In genomic region chr6:35288920-35289319, GRCm38 (mm10) we compare ENCODE assay signal across 9 mouse cellular contexts. TPM values are rescaled to one million over a fixed set of nuclear protein-coding genes. Genes with fewer than 3 reads are reported as not detected.
A peak's percentile ranks its signal among the peaks of the same experiment; 100 is the strongest.
DNase-seq lines count a peak whose midpoint lies in the region; ATAC-seq and TF ChIP-seq lines count a peak whose summit lies in the region.
"Had no signal": no experiment of that assay in that cellular context is flagged by ENCODE, and none has a peak within 500 bp of the region (broad histone marks: within the 10 kb centered on the region; RNA-seq: fewer than 3 reads in every experiment).

No protein-coding gene starts in this region.

- H3K4me1 ChIP-seq in embryonic facial prominence, embryonic 15.5 days: peaks cover 14% of the 10 kb centered on the region
- H3K4me1 ChIP-seq in hindbrain, embryonic 15.5 days (replicated peaks): peaks cover 14% of the 10 kb centered on the region
- peaks cover 12% of the 10 kb centered on the region for H3K4me1 ChIP-seq in stomach, embryonic 16.5 days (ENCODE audit: control insufficient read depth, insufficient read depth, low read length)

- 32% methylated on average over 7 of the region's 7 CpGs for WGBS in embryonic facial prominence, embryonic 15.5 days
- 20% methylated on average over 7 of the region's 7 CpGs for WGBS in hindbrain, embryonic 15.5 days
- WGBS in stomach, embryonic 16.5 days: 61% methylated on average over 7 of the region's 7 CpGs

- no peak overlapping the region for H3K4me3 ChIP-seq in left cerebral cortex, adult 2 months
- H3K4me3 ChIP-seq in embryonic facial prominence, embryonic 15.5 days (replicated peaks): no peak overlapping the region
- H3K4me3 ChIP-seq in hindbrain, embryonic 15.5 days: no peak overlapping the region
- no peak overlapping the region for H3K4me3 ChIP-seq in stomach, embryonic 16.5 days (replicated peaks; ENCODE audit: low read length)

- intact Hi-C loops in left cerebral cortex, adult 2 months (cut with DNase I): no loop called here

- H3K27ac ChIP-seq in left cerebral cortex, adult 2 months: peak overlapping the region; percentile 34
- H3K27ac ChIP-seq in embryonic facial prominence, embryonic 15.5 days (replicated peaks): peak overlapping the region; percentile 40; the same call in 1 of the 2 replicates
- H3K27ac ChIP-seq in hindbrain, embryonic 15.5 days (replicated peaks): peak overlapping the region; percentile 53; the same call in 1 of the 2 replicates
- H3K27ac ChIP-seq in stomach, embryonic 16.5 days (ENCODE audit: low read length): 0 out of 2 replicates have a peak overlapping the region, but pooled peaks have one; percentile 3
- H3K27ac ChIP-seq: liver, embryonic 14.5 days had no signal

- H3K4me2 ChIP-seq in embryonic facial prominence, embryonic 15.5 days (replicated peaks): no peak overlapping the region
- H3K4me2 ChIP-seq in hindbrain, embryonic 15.5 days: no peak overlapping the region
- no peak overlapping the region for H3K4me2 ChIP-seq in stomach, embryonic 16.5 days (ENCODE audit: low read depth, low read length)

- no peak for DNase-seq in left cerebral cortex, adult 2 months (ENCODE audit: extremely low spot score in 1 of 2, low spot score in 2 of 2)
- no peak for DNase-seq in left cerebral cortex, adult 18-20 months (ENCODE audit: low spot score in 2 of 2)
- no peak for DNase-seq in frontal cortex, postnatal 14 days (ENCODE audit: low spot score in 2 of 2)
- DNase-seq in left cerebral cortex, adult 9 months (ENCODE audit: low spot score in 2 of 2): no peak
- no peak for DNase-seq in urinary bladder, postnatal 36 days (ENCODE audit: low spot score in 2 of 2)

- no peaks in the 10 kb centered on the region for H3K27me3 ChIP-seq in embryonic facial prominence, embryonic 15.5 days
- no peaks in the 10 kb centered on the region for H3K27me3 ChIP-seq in hindbrain, embryonic 15.5 days
- no peaks in the 10 kb centered on the region for H3K27me3 ChIP-seq in stomach, embryonic 16.5 days (ENCODE audit: control insufficient read depth, insufficient read depth, low read length)

- H3K9ac ChIP-seq in embryonic facial prominence, embryonic 15.5 days: no peak overlapping the region
- no peak overlapping the region for H3K9ac ChIP-seq in hindbrain, embryonic 15.5 days
- H3K9ac ChIP-seq in stomach, embryonic 16.5 days (ENCODE audit: low read length): no peak overlapping the region
- H3K9ac ChIP-seq: liver, embryonic 14.5 days had no signal

- no peaks in the 10 kb centered on the region for H3K9me3 ChIP-seq in embryonic facial prominence, embryonic 15.5 days (replicated peaks)
- no peaks in the 10 kb centered on the region for H3K9me3 ChIP-seq in hindbrain, embryonic 15.5 days
- H3K9me3 ChIP-seq in stomach, embryonic 16.5 days (replicated peaks; ENCODE audit: control insufficient read depth, low read length): no peaks in the 10 kb centered on the region

- H3K36me3 ChIP-seq in embryonic facial prominence, embryonic 15.5 days: no peaks in the 10 kb centered on the region
- no peaks in the 10 kb centered on the region for H3K36me3 ChIP-seq in hindbrain, embryonic 15.5 days
- H3K36me3 ChIP-seq in stomach, embryonic 16.5 days (ENCODE audit: control insufficient read depth, insufficient read depth, low read length): no peaks in the 10 kb centered on the region

- no peak for ATAC-seq in embryonic facial prominence, embryonic 15.5 days (ENCODE audit: insufficient number of reproducible peaks, low FRiP score, low TSS enrichment, low read depth)
- peak; percentile 72 for ATAC-seq in hindbrain, embryonic 15.5 days (ENCODE audit: low FRiP score, low read depth)
- ATAC-seq in stomach, embryonic 16.5 days (ENCODE audit: insufficient read depth, low FRiP score): no peak

- TF ChIP-seq CTCF in left cerebral cortex, adult 2 months (IDR thresholded peaks at IDR 0.05): no peak

RNA-seq across cellular contexts. Expression of gene Slc13a4, which starts 19.0 kb away (rescaled TPM):
- total RNA-seq in left cerebral cortex, adult 2 months (2021): 10 to 100 TPM in 1 of 2 experiments, 1 to 10 TPM in 1; 9.2 to 14.8 TPM
- total RNA-seq in left cerebral cortex, adult 18-20 months (2021): 10 to 100 TPM; 16.4 to 16.6 TPM
- polyA plus RNA-seq in embryonic facial prominence, embryonic 15.5 days (2015; fragmentation: Nextera tagmentation; extraction: Ambion mirVana): 0.21 and 0.47 TPM in 2 replicates
- polyA plus RNA-seq in hindbrain, embryonic 15.5 days (2015; fragmentation: Nextera tagmentation; extraction: Ambion mirVana): 7.5 and 10.4 TPM in 2 replicates
- polyA plus RNA-seq in stomach, embryonic 16.5 days (2015; fragmentation: Nextera tagmentation; extraction: Ambion mirVana): 0.22 and 0.34 TPM in 2 replicates

RNA-seq across cellular contexts. Expression of gene Fam180a, which starts 37.0 kb away (rescaled TPM):
- total RNA-seq in left cerebral cortex, adult 2 months (2021): 1 to 10 TPM; 3.5 to 4.4 TPM
- total RNA-seq in left cerebral cortex, adult 18-20 months (2021): 1 to 10 TPM; 5.4 to 5.7 TPM
- 1.6 and 2.9 TPM in 2 replicates for polyA plus RNA-seq in embryonic facial prominence, embryonic 15.5 days (2015; fragmentation: Nextera tagmentation; extraction: Ambion mirVana)
- 1.4 and 1.7 TPM in 2 replicates for polyA plus RNA-seq in hindbrain, embryonic 15.5 days (2015; fragmentation: Nextera tagmentation; extraction: Ambion mirVana)
- polyA plus RNA-seq in stomach, embryonic 16.5 days (2015; fragmentation: Nextera tagmentation; extraction: Ambion mirVana): 1.8 and 1.9 TPM in 2 replicates

Comparison
In these comparisons a context has a peak if more than half of its experiments do, and no peak if none do; other contexts are left out.
1. H3K27ac ChIP-seq: peak in every context shown above with its lines; median percentile 53 in hindbrain, embryonic 15.5 days; 40 in embryonic facial prominence, embryonic 15.5 days; 34 in left cerebral cortex, adult 2 months; 3 in stomach, embryonic 16.5 days.